Mouse (Mus musculus): ENCODE measurements around the gene Tax1bp1.

GRCm38 (mm10) chr6:52690365-52690764 lies 23.2 kb upstream of the Tax1bp1 start:
- TF ChIP-seq CTCF (IDR thresholded peaks at IDR 0.05; ENCODE audit: low read depth, low read length) (no peak), POLR2A (IDR thresholded peaks at IDR 0.05; ENCODE audit: extremely low read depth, insufficient read depth, low read length) (no peak)

All from liver, adult 2 months (tissue).